Mouse (Mus musculus): Measurements from ENCODE around the gene Gnb1l. TPM values are rescaled to one million over a fixed set of nuclear protein-coding genes. Genes with fewer than 3 reads are reported as not detected.

Gene Gnb1l
- polyA plus RNA-seq, 1 experiment from 2014 or later = 15.7 TPM

- Histone ChIP-seq H3K4me3 (ENCODE audit: low read depth, low read length) (no peak overlapping the region), H3K36me3 (ENCODE audit: control insufficient read depth, insufficient read depth, low read length) (no peaks in the 10 kb centered on the region), H3K4me2 (ENCODE audit: low read depth, low read length) (no peak overlapping the region), H3K27ac (ENCODE audit: low read depth, low read length) (no peak overlapping the region), H3K9ac (replicated peaks; ENCODE audit: low read depth, low read length) (no peak overlapping the region), H3K4me1 (ENCODE audit: control insufficient read depth, insufficient read depth, low read length) (no peaks in the 10 kb centered on the region), H3K9me3 (ENCODE audit: control insufficient read depth, low read length) (no peaks in the 10 kb centered on the region), H3K27me3 (ENCODE audit: control insufficient read depth, insufficient read depth, low read length) (0 out of 2 replicates have a peak, but pooled peaks cover 3% of the 10 kb centered on the region)
- no peak for ATAC-seq (ENCODE audit: low read depth)
- 49% methylated on average over 13 of the region's 13 CpGs for WGBS
Measured at GRCm38 (mm10) chr16:18611752-18612151, 113.2 kb downstream of the Gnb1l start.

- Histone ChIP-seq H3K4me1 (ENCODE audit: control insufficient read depth, insufficient read depth, low read length) (no peaks in the 10 kb centered on the region), H3K4me2 (ENCODE audit: low read depth, low read length) (no peak overlapping the region), H3K36me3 (ENCODE audit: control insufficient read depth, insufficient read depth, low read length) (no peaks in the 10 kb centered on the region), H3K4me3 (ENCODE audit: low read depth, low read length) (no peak overlapping the region), H3K27ac (ENCODE audit: low read depth, low read length) (no peak overlapping the region), H3K9me3 (ENCODE audit: control insufficient read depth, low read length) (no peaks in the 10 kb centered on the region), H3K9ac (replicated peaks; ENCODE audit: low read depth, low read length) (no peak overlapping the region), H3K27me3 (ENCODE audit: control insufficient read depth, insufficient read depth, low read length) (no peaks in the 10 kb centered on the region)
- no peak for ATAC-seq (ENCODE audit: low read depth)
- WGBS = 60% methylated on average over 3 of the region's 3 CpGs
Measured at GRCm38 (mm10) chr16:18613301-18613700, 114.8 kb downstream of the Gnb1l start.

Other genes starting within 250 kb of the Gnb1l start
- gene Ranbp1, start 250.0 kb upstream of the Gnb1l start, polyA plus RNA-seq (2014; fragmentation: Nextera tagmentation; extraction: Ambion mirVana) = 400 and 407 TPM in 2 replicates
- gene Gm49776, start 240.4 kb upstream of the Gnb1l start, polyA plus RNA-seq (2014; fragmentation: Nextera tagmentation; extraction: Ambion mirVana) = not detected in 2 replicates
- gene Dgcr8, start 209.5 kb upstream of the Gnb1l start, polyA plus RNA-seq (2014; fragmentation: Nextera tagmentation; extraction: Ambion mirVana) = 40.8 and 42.1 TPM in 2 replicates
- gene Tango2, start 150.6 kb upstream of the Gnb1l start, polyA plus RNA-seq (2014; fragmentation: Nextera tagmentation; extraction: Ambion mirVana) = 99.8 and 114 TPM in 2 replicates
- 60.2 and 73.5 TPM in 2 replicates for gene Arvcf, start 150.5 kb upstream of the Gnb1l start, polyA plus RNA-seq (2014; fragmentation: Nextera tagmentation; extraction: Ambion mirVana)
- 21.3 and 25.4 TPM in 2 replicates for gene Txnrd2, start 72.3 kb upstream of the Gnb1l start, polyA plus RNA-seq (2014; fragmentation: Nextera tagmentation; extraction: Ambion mirVana)
- gene Comt, start 71.9 kb upstream of the Gnb1l start, polyA plus RNA-seq (2014; fragmentation: Nextera tagmentation; extraction: Ambion mirVana) = 102 and 103 TPM in 2 replicates
- gene Rtl10, start 188 bp downstream of the Gnb1l start, polyA plus RNA-seq (2014; fragmentation: Nextera tagmentation; extraction: Ambion mirVana) = 3.3 and 3.4 TPM in 2 replicates
- gene Tbx1, start 92.0 kb downstream of the Gnb1l start, polyA plus RNA-seq (2014; fragmentation: Nextera tagmentation; extraction: Ambion mirVana) = 0.64 and 1.5 TPM in 2 replicates
- 11.5 and 14.1 TPM in 2 replicates for gene Gp1bb, start 123.7 kb downstream of the Gnb1l start, polyA plus RNA-seq (2014; fragmentation: Nextera tagmentation; extraction: Ambion mirVana)
- 8.3 and 10.7 TPM in 2 replicates for gene Gm49601, start 127.7 kb downstream of the Gnb1l start, polyA plus RNA-seq (2014; fragmentation: Nextera tagmentation; extraction: Ambion mirVana)
- gene Sept5, start 131.2 kb downstream of the Gnb1l start, polyA plus RNA-seq (2014; fragmentation: Nextera tagmentation; extraction: Ambion mirVana) = 179 and 183 TPM in 2 replicates

Measured in neural tube, embryonic 14.5 days (tissue).